Mouse (Mus musculus): ENCODE measurements at regions not wholly inside any gene's neighbourhood (a gene's known extent, or its start where the extent isn't known, plus 50 kb on each side); places are given as distances from the start of the nearest gene placed in this dataset.

DNA sequence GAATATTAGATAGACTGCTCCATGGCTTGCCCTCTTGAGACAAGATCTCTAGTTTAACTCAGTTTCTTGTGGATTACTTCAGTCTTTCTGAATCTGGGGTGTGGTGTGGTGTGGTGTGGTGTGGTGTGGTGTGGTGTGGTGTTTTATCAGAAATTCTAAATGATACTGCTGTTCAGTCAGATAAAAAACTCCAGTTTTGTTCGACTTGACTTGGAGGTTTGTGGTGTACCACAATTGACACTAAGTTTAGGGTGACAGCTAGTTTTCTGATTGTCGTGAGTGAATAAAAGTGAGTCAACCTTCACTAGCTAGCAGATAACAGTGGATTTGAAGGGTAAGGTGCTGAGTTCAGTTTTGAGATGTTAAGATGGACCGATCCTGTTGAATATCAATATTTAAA is 89.5 kb upstream of the Cdkn2b start:
- Histone ChIP-seq H3K36me3 (ENCODE audit: control insufficient read depth, insufficient read depth) (no peaks in the 10 kb centered on the region), H3K79me2 (ENCODE audit: control insufficient read depth, insufficient read depth) (no peaks in the 10 kb centered on the region), H3ac (ENCODE audit: control insufficient read depth, insufficient read length) (no peak overlapping the region), H3K27me3 (ENCODE audit: control insufficient read depth, insufficient read depth, insufficient read length) (no peaks in the 10 kb centered on the region), H3K4me2 (ENCODE audit: low read depth) (no peak overlapping the region), H3K4me3 (no peak overlapping the region)
- TF ChIP-seq TCF12 (IDR thresholded peaks at IDR 0.05; ENCODE audit: insufficient read depth, poor library complexity, severe bottlenecking) (no peak), E2F4 (IDR thresholded peaks at IDR 0.05; ENCODE audit: insufficient read depth) (no peak), CEBPB (IDR thresholded peaks at IDR 0.05; ENCODE audit: insufficient read depth, poor library complexity, severe bottlenecking) (no peak), USF1 (IDR thresholded peaks at IDR 0.05; ENCODE audit: low read depth) (no peak), POLR2AphosphoS2 (IDR thresholded peaks at IDR 0.05; ENCODE audit: insufficient read length, low read depth) (no peak), MYOD1 (IDR thresholded peaks at IDR 0.05; ENCODE audit: control insufficient read depth in 1 of 3, insufficient read length in 2 of 3, low read depth in 2 of 3) (no peak), MYOG (IDR thresholded peaks at IDR 0.05; ENCODE audit: control insufficient read depth in 1 of 3, insufficient read depth in 1 of 3, insufficient read length in 2 of 3, low read depth in 2 of 3) (no peak), TCF3 (IDR thresholded peaks at IDR 0.05; ENCODE audit: insufficient read length, low read depth) (no peak), POLR2A (IDR thresholded peaks at IDR 0.05; ENCODE audit: insufficient read length, low read depth) (no peak), MAX (IDR thresholded peaks at IDR 0.05; ENCODE audit: low read depth) (no peak), SRF (IDR thresholded peaks at IDR 0.05; ENCODE audit: control insufficient read depth, insufficient read length, low read depth) (no peak), REST (IDR thresholded peaks at IDR 0.05; ENCODE audit: insufficient read depth, insufficient read length) (no peak)

DNA sequence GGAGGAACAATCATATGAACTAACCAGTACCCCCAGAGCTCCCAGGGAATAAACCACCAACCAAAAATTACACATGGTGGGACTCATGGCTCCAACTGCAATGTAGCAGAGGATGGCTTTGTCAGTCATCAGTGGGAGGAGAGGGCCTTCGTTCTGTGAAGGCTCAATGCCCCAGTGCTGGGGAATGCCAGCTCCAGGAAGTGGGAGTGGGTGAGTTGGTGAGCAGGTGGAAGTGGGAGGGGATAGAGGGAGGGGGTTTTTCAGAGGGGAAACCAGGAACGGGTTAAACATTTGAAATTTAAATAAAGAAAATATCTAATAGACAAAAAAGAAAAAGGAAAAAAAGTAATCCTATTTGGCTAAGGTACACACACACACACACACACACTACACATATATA is 88.4 kb upstream of the Cdkn2b start:
- Histone ChIP-seq H3K36me3 (ENCODE audit: control insufficient read depth, insufficient read depth) (no peaks in the 10 kb centered on the region), H3K27me3 (ENCODE audit: control insufficient read depth, insufficient read depth, insufficient read length) (no peaks in the 10 kb centered on the region), H3K79me2 (ENCODE audit: control insufficient read depth, insufficient read depth) (no peaks in the 10 kb centered on the region), H3ac (ENCODE audit: control insufficient read depth, insufficient read length) (no peak overlapping the region), H3K4me3 (no peak overlapping the region), H3K4me2 (ENCODE audit: low read depth) (no peak overlapping the region)
- TF ChIP-seq TCF3 (IDR thresholded peaks at IDR 0.05; ENCODE audit: insufficient read length, low read depth) (no peak), TCF12 (IDR thresholded peaks at IDR 0.05; ENCODE audit: insufficient read depth, poor library complexity, severe bottlenecking) (no peak), REST (IDR thresholded peaks at IDR 0.05; ENCODE audit: insufficient read depth, insufficient read length) (no peak), MYOG (IDR thresholded peaks at IDR 0.05; ENCODE audit: control insufficient read depth in 1 of 3, insufficient read depth in 1 of 3, insufficient read length in 2 of 3, low read depth in 2 of 3) (no peak), MYOD1 (IDR thresholded peaks at IDR 0.05; ENCODE audit: control insufficient read depth in 1 of 3, insufficient read length in 2 of 3, low read depth in 2 of 3) (no peak), CEBPB (IDR thresholded peaks at IDR 0.05; ENCODE audit: insufficient read depth, poor library complexity, severe bottlenecking) (no peak), E2F4 (IDR thresholded peaks at IDR 0.05; ENCODE audit: insufficient read depth) (no peak), POLR2A (IDR thresholded peaks at IDR 0.05; ENCODE audit: insufficient read length, low read depth) (no peak), POLR2AphosphoS2 (IDR thresholded peaks at IDR 0.05; ENCODE audit: insufficient read length, low read depth) (no peak), MAX (IDR thresholded peaks at IDR 0.05; ENCODE audit: low read depth) (no peak), USF1 (IDR thresholded peaks at IDR 0.05; ENCODE audit: low read depth) (no peak), SRF (IDR thresholded peaks at IDR 0.05; ENCODE audit: control insufficient read depth, insufficient read length, low read depth) (no peak)

DNA sequence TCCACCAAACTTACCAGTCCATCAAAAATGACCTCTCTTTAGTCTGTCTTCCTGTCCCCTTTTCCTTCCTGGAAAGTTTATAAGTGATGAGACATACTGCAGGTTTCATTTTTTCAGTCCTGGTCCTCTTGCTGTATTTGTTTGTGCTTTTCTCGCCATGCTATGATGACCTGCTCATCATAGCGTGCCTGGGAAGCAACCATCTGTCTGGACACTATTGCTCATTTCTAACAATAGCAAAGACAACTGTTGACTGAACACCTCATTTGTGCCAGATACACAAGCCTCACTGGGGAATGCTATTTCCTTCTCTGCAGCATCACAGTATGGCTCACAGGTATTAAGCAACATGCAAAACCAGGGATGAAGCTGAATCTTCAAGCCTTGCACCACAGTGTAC is 85.2 kb upstream of the Cdkn2b start:
- no peak overlapping the region for H3ac ChIP-seq (ENCODE audit: control insufficient read depth, insufficient read length)
- no peaks in the 10 kb centered on the region for H3K36me3 ChIP-seq (ENCODE audit: control insufficient read depth, insufficient read depth)
- no peaks in the 10 kb centered on the region for H3K79me2 ChIP-seq (ENCODE audit: control insufficient read depth, insufficient read depth)
- H3K27me3 ChIP-seq (ENCODE audit: control insufficient read depth, insufficient read depth, insufficient read length), result no peaks in the 10 kb centered on the region
- no peak for TF ChIP-seq TCF12 (IDR thresholded peaks at IDR 0.05; ENCODE audit: insufficient read depth, poor library complexity, severe bottlenecking)
- no peak for TF ChIP-seq CEBPB (IDR thresholded peaks at IDR 0.05; ENCODE audit: insufficient read depth, poor library complexity, severe bottlenecking)
- TF ChIP-seq MYOG (IDR thresholded peaks at IDR 0.05; ENCODE audit: control insufficient read depth in 1 of 3, insufficient read depth in 1 of 3, insufficient read length in 2 of 3, low read depth in 2 of 3), result no peak
- TF ChIP-seq POLR2A (IDR thresholded peaks at IDR 0.05; ENCODE audit: insufficient read length, low read depth), result no peak
- TF ChIP-seq MAX (IDR thresholded peaks at IDR 0.05; ENCODE audit: low read depth), result no peak
- no peak for TF ChIP-seq MYOD1 (IDR thresholded peaks at IDR 0.05; ENCODE audit: control insufficient read depth in 1 of 3, insufficient read length in 2 of 3, low read depth in 2 of 3)
- TF ChIP-seq REST (IDR thresholded peaks at IDR 0.05; ENCODE audit: insufficient read depth, insufficient read length), result no peak
- TF ChIP-seq TCF3 (IDR thresholded peaks at IDR 0.05; ENCODE audit: insufficient read length, low read depth), result no peak
- no peak for TF ChIP-seq E2F4 (IDR thresholded peaks at IDR 0.05; ENCODE audit: insufficient read depth)
- no peak overlapping the region for H3K4me3 ChIP-seq
- no peak overlapping the region for H3K4me2 ChIP-seq (ENCODE audit: low read depth)

DNA sequence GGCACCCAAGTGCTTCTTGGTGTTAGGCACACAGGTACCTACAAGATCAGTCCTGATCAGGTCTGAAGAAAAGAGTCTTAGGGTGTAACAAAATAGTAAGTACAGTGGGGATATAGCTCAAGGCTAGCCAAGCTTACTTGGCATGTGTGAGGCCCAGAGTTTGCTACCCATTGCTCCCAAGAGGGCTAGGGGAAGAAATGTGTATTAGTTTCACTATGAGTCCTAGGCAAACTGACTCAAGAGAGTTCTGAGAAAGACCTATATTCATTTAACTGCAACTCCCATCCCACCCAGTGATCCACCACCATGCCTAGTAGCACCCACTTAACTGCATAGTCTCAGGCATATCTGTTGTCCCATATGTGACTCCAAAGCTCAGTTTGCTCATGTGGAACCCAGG is 84.5 kb upstream of the Cdkn2b start:
- TF ChIP-seq POLR2AphosphoS2 (IDR thresholded peaks at IDR 0.05; ENCODE audit: insufficient read length, low read depth), result no peak
- no peak for TF ChIP-seq MYOG (IDR thresholded peaks at IDR 0.05; ENCODE audit: control insufficient read depth in 1 of 3, insufficient read depth in 1 of 3, insufficient read length in 2 of 3, low read depth in 2 of 3)
- Histone ChIP-seq H3K36me3 (ENCODE audit: control insufficient read depth, insufficient read depth) (no peaks in the 10 kb centered on the region), H3ac (ENCODE audit: control insufficient read depth, insufficient read length) (no peak overlapping the region), H3K4me3 (no peak overlapping the region), H3K4me2 (ENCODE audit: low read depth) (no peak overlapping the region), H3K27me3 (ENCODE audit: control insufficient read depth, insufficient read depth, insufficient read length) (no peaks in the 10 kb centered on the region), H3K79me2 (ENCODE audit: control insufficient read depth, insufficient read depth) (no peaks in the 10 kb centered on the region)

DNA sequence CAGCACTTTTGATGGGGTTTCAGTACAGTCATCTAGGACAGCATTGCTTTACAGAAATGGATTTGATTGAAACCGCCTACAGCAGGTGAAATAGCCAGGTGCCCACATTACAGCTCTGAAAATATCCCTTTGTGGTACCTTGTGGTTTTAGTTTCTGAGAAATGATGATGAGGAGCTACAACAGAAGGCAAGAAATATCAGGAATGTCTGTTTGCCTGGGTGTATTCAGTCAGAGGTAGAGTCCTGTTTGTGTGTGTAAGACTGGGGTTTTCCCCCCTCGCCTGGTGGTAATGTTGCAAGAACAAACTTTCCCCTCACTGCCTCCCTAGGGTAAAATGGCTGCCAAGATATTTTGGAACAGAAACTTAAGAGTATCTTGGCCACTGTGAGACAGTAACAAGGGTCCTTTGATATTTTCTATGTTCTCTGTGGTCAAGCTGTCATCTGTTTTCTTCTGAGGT is 82.4 kb upstream of the Cdkn2b start:
- no peaks in the 10 kb centered on the region for H3K36me3 ChIP-seq (ENCODE audit: control insufficient read depth, insufficient read depth)
- no peak for TF ChIP-seq REST (IDR thresholded peaks at IDR 0.05; ENCODE audit: insufficient read depth, insufficient read length)
- no peak for TF ChIP-seq MAX (IDR thresholded peaks at IDR 0.05; ENCODE audit: low read depth)
- TF ChIP-seq TCF12 (IDR thresholded peaks at IDR 0.05; ENCODE audit: insufficient read depth, poor library complexity, severe bottlenecking), result no peak
- no peak for TF ChIP-seq CEBPB (IDR thresholded peaks at IDR 0.05; ENCODE audit: insufficient read depth, poor library complexity, severe bottlenecking)
- no peak for TF ChIP-seq POLR2A (IDR thresholded peaks at IDR 0.05; ENCODE audit: insufficient read length, low read depth)
- no peak for TF ChIP-seq POLR2AphosphoS2 (IDR thresholded peaks at IDR 0.05; ENCODE audit: insufficient read length, low read depth)
- TF ChIP-seq MYOD1 (IDR thresholded peaks at IDR 0.05; ENCODE audit: control insufficient read depth in 1 of 3, insufficient read length in 2 of 3, low read depth in 2 of 3), result no peak
- no peak for TF ChIP-seq E2F4 (IDR thresholded peaks at IDR 0.05; ENCODE audit: insufficient read depth)
- TF ChIP-seq SRF (IDR thresholded peaks at IDR 0.05; ENCODE audit: control insufficient read depth, insufficient read length, low read depth), result no peak
- no peak for TF ChIP-seq MYOG (IDR thresholded peaks at IDR 0.05; ENCODE audit: control insufficient read depth in 1 of 3, insufficient read depth in 1 of 3, insufficient read length in 2 of 3, low read depth in 2 of 3)
- no peak for TF ChIP-seq USF1 (IDR thresholded peaks at IDR 0.05; ENCODE audit: low read depth)
- TF ChIP-seq TCF3 (IDR thresholded peaks at IDR 0.05; ENCODE audit: insufficient read length, low read depth), result no peak
- H3ac ChIP-seq (ENCODE audit: control insufficient read depth, insufficient read length), result no peak overlapping the region
- H3K27me3 ChIP-seq (ENCODE audit: control insufficient read depth, insufficient read depth, insufficient read length), result no peaks in the 10 kb centered on the region
- no peaks in the 10 kb centered on the region for H3K79me2 ChIP-seq (ENCODE audit: control insufficient read depth, insufficient read depth)
- no peak overlapping the region for H3K4me2 ChIP-seq (ENCODE audit: low read depth)
- H3K4me3 ChIP-seq, result no peak overlapping the region

Measured in myocyte (in vitro differentiated cells).